Mouse (Mus musculus) spleen, postnatal 4 days (tissue): ENCODE measurements around the gene Trabd2b.

Experiments used
- DNase-seq, 2 experiments: peaks; one replicate each; pipeline ENCODE4 v3.0.0; 2022; ENCODE audit warnings: low spot score in 2 of 2

Gene Trabd2b

DNA sequence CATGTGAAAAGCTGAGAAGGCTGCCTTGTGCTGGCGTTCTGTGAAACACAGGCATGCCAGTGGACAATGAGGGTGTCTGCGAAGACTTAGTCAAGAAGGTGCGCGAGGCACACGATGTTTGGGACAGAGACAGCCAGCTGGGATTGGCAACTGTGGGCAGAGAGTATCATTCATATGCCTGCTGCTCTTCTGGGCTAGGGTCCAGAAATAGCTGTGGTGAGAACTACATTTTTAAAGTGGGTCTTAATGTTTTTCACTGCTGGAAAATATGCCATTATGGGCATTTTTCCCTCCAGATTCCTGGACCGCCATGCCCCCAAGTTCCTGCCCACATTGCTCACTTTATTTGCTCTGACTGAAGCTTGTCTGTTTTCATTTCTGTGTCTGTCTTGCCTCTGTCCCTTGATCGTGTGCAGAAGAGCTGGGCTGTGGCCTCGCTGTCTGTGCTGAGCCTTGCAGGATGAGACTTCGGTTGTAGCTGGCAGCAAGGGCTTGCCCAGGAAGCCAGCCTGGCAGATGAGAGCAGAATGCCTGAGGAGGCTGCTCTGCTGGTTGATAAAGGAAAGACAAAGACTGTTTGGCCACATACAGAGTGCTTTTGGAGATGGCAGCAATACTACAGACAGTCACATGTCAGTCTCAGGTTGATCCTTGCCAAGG is 42.0 kb downstream of the Trabd2b start:
- no peak for DNase-seq

DNA sequence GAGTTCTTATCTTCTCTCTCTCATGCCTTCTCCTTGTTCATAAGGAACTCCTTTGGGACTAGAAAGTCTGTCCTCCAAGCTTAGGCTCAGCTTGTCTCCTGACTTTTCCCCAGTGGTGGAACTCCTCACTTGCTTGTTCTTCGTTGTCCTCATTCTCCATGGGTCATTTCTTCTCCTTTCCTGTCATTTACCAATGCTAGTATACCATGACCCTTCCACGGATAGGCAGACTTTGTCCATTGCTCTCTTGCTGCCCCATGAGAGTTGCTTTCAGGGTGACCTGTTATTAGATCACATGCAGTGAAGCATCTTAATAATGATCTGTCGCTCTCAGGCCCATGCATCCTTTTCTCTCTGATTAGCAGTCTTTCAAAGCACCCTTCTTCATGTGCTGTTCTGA is 46.6 kb downstream of the Trabd2b start:
- DNase-seq: no peak

DNA sequence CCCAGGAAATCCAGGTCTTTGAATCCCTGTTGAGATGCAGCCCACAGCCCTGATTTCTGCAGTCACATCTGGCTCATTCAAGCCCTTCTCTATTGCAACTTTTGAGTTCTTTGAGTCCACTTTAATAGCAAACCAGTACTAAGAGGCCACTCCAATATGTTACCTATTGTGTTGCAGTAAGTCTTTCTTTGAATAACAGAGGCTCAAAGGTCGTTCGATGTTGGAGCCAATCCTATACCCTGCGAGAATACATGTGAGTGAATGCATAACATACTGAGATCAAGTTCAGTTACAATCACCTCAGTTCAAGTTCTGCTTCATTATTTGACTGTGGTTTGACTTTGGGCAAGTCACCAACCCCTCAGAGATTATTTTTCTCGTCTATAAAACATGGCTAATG is 47.5 kb downstream of the Trabd2b start:
- DNase-seq: no peak

DNA sequence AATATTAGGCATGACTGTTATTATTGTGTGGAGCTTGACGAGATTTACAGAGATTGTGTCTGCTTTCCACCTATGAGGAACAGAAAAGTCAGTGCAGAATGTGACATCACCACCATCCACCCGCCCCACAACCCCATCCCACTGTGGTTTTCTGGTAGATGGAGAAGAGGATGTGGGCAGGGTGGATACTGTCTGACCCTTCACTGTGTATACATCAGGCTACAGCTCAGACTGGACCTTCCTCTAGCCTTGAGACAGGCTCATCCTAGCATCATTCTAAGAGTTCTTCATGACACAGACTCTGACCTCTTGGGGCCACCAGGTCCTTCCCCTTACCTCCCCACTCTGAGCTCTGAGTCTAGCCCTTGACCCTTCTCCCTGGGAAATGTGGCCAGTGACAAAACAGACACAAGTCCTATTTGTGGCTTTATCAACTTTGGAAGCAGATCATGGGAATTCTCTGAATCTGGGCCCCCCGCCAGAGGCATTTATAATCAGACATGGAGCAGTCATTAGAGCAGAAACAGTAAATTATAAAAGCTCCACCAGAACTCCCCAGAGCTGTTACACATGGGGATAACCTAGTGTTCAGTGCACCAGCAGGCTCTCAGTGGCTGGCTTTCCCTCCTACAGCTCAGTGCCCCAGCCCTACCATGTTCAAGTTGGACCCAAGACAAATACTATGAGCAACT is 48.1 kb downstream of the Trabd2b start:
- DNase-seq: no peak

DNA sequence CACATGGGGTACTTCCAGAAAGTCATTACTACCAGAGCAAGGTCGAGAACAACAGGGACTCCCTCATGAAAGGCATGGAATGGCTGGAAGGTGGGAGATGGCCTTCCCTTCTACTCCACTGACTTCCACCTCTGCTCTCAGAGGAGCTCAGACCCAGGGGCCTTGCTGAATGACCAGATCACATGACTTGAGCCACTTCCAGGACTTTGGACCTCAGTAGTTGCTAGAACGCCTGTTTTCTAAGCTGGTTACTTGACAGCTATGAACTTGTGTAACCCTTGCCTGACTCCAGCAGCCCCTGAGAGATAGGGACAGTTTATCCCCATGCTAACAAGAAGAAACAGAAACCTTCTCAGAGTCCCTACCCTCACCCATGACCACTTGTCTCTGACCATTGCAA is 50.6 kb downstream of the Trabd2b start:
- DNase-seq: no peak

DNA sequence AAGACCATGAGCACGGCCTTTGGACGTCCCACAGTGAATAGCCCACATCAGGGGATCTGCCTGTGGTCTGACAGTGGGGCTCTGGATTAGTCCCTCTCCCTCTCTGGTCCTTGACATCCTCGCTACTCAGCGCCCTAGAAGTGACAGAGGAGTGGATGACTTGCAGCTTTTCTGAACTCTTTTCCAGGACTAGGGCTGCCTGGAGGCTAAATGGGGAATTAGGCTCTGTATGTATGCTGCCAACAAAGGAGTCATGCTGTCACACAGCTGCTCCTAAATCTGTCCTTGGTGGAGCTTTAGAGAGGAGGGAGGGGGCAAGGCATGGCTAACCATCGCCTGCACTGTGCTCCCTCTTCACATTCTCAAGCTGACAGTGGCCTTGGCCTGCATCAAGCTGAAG is 53.1 kb downstream of the Trabd2b start:
- no peak for DNase-seq

DNA sequence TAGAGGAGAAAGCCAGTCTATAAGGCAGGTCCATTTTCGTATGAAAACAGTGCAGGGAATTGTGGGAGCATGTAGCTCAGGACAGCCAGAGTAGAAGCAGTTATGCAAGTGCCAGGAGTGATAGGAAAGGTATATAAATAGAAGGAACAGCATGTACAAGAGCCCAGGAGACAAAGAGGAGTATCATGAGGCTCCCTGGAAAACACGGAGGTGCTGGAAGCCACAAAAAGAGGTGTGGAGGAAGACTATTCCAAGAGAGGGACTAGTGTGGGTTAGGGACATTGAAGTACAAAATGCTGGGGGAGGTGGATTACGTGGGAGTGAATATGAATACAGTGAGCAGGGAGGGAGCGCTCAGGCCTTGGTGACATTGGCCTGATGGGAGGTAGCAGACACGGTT is 53.9 kb downstream of the Trabd2b start:
- DNase-seq: no peak

DNA sequence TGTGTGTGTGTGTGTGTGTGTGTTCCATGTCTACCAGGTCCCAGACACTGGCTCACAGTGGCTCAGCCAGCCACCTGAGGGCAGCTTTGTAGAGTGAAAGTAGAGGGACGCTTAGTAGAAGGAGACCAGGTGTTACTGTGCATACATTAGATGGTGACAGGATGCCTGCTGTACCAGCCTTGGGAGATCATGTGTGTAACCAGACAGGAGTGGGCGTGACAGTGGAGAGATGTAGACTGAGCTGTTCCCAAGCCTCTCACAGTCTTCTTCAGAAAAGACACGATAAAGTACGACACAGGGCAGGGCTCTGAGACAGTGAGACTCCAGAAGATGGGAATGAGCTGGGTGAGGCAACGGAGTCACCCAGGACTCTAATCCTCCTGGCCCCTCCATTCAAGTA is 54.6 kb downstream of the Trabd2b start:
- DNase-seq: no peak

DNA sequence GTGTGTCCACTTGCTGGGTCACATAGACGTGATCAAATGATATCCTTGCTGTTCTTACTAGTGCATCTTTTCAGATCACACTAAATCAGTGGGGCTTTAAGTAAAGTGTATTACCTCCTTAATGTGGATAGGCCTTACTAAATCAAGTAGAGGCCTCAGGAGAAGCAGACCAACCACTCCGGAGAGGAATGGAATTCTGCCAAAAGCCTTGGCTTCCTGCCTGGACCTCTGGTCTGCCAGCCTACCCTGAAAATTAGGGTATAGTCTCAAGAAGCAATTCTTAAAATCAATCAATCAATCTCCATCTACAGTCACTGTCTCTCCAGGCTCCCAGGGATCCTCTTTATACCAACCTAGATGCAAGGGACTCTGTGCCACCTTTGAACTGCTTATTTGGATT is 59.1 kb downstream of the Trabd2b start:
- DNase-seq: no peak

DNA sequence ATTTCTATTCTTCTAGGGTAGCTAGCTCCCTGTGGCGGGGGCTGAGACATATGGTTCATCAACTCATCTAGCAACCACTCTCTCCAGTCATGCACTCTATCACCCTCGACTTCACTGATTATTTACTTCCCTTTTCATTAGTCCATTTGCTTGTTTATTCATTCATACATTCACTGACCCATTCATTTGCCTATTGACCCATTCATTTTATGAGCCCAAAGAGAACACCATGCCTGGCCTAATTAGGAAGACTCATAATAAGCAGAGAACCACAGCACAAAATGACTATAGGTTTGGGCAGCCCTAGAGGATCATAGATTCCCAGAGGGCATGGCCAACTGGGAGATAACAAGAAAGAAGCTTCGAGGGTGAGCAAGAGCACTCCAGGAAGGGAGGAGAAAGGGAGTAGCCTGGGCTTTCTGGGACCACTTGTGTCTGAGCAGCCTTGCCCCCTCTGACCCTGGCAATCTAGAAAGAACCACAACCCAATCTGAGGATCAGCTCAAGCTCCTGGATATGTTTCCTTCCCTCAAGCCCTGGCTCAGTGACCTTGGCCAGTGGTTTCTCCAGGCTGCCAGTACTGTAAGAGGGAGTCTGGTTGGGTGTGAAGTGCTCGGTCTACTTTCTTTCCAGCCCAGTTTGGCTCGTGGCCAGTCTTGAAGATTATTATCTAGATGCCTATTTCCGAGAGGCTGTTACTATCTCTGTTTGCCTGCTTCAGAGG is 61.0 kb downstream of the Trabd2b start:
- no peak for DNase-seq

DNA sequence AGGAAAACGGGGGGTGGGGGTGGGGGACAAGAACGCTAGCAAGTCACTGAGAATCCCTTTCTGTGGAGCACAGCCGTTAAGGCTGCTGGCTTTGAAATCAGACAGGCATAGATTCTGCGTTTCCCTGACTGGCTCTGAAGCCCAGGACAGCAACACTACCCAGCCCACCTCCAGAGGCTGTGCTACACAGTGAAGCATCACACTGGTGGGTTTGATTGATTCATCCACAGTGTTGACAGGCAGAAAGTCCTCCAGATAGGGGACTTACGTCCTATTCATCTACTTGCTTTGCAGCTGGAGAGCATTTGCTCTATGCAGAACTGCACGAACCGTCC is 61.5 kb downstream of the Trabd2b start:
- DNase-seq: no peak

DNA sequence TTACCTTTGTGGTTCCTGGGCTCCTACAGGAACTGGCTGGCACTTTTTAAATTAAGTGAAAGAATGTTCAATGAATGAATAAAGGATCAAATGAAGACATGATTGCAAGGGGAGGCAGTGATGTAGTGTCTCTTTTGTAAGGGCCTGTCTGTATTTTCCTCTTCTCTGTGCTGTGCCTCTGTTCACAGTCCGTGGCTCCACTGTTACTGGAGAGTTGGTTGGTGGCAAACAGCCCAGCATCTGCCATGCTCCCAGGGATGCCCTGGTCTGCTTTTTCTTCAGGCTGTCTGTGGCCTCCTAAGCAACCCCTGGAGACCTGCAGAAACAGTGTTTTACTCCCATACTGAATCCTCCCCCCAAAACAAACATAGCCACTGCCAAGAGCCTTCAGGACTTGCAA is 63.4 kb downstream of the Trabd2b start:
- DNase-seq: no peak

DNA sequence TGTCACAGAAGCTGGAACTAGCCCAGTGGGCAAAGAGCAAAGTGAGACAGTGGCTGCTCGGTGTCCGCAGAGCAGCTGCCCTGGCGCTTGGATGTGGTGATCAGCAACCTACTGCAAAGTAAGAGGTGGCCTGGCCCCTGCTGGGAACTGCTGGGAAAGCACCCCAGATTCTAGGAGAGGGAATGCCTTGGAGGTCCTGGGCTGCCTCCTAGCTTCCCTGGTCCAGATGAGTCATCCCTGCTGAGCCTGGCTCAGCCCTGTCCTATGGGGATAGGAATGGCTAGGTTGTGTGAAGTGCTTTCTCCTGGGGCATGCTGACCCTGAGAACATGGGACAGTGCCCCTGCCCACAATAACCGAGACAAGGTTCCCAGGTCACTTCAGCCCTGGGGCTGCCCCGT is 65.6 kb downstream of the Trabd2b start:
- DNase-seq: no peak

DNA sequence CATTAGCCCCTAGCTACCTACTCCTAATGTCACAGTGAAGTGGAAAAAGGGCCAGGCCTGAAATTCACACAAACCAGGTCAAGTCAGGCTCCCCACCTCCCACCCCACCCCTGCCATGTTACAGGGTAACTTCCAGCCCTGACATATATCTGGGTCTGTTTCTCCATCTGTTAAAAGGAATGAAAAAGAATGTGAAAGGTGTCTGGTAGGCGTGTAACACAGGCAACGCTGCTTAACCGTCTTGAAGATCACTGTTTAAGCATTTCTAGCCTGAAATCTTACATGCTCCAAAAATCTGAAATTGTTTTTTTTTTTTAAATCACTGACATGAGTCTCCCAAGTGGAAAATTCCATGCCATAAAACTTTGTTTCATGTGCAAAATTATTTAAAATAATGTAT is 69.8 kb downstream of the Trabd2b start:
- no peak for DNase-seq

DNA sequence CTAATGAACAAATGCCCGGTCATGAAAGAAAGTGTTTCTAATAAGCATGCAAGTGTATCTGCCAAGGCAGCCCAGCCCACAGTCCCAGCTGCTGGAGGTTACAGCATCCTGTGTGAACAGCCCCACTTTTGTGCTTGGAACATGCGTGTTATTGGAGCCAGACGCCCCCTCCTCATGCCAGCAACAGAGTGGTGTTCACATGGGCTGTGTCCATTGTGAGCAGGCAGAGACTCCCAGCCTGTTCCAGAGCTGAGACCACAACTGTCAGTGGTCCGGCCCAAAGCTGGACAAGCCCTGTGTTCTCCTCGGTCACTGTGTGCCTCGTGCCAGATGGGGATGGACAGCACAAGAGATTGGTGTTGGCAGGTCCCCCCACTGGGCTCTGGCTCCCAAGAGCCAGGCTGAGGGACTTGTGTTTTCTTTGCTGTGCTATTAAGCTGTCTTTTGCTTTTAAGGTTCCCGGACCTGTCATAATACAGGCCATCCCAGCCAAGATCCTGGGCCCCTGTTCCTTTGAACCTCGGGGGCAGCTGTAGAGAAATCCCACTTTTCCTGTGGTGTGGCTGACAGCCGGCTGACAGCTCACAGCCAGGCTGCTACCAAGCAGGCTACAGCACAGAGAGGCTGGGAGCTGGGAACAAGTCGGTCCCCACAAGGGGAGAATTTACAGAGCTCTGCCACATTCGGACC is 70.7 kb downstream of the Trabd2b start:
- no peak for DNase-seq

DNA sequence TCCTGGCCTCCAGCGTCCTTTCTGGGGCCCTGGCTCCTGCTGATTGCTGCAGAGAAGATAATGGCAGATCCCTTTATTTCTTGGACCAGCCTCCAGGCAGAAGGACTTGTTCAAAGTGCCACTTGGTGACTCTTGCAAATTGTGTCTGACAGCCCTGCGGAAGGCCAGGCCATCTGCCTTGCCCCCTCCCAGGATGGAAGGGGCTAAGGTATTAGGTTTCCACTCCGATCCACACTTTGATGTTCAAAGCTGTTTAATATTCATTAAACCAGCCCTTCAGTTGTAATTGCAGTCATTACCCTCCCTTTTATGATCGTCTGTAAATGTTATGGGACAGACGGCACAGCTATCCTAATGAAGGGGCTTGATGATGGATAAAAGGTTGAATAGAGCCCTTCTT is 75.0 kb downstream of the Trabd2b start:
- no peak for DNase-seq

DNA sequence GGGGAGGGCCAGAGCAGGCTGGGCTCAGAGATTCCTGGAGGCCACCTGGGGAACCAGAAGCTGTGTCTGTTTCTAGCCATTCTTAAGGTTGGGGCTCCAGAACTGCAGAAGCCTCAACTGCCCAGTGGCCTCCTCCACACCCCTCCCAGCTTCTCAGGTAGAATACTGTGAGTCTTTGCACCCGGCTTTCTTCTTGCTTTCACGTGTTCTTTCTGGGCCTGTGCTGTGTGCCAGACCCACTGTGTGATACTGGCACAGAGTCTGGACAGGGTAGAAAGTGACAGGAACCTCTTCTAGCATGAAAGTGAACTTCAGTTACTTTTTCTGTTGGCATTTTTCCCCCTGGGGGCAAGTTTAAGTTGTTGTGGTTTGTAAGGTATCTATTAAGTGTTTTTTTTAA is 77.6 kb downstream of the Trabd2b start:
- no peak for DNase-seq

DNA sequence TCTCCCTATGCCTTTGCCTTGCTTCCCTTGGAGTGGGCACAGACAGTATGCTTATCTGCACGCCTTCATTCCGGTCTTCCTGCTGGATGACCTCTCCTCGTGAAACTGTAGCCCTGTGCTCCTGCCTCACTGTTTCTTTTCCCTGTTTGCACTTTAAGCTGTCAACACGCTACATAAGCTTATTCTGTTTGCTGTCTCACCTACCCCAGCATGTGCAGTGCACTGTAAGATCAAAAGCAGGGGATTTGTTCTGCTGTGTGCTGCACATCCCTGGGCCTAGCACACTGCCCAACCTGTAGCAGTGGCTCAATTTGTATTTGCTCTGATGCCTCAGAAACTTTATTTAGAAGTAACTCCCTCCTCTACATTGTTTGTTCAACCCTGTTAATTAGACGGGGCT is 79.5 kb downstream of the Trabd2b start:
- DNase-seq: no peak

DNA sequence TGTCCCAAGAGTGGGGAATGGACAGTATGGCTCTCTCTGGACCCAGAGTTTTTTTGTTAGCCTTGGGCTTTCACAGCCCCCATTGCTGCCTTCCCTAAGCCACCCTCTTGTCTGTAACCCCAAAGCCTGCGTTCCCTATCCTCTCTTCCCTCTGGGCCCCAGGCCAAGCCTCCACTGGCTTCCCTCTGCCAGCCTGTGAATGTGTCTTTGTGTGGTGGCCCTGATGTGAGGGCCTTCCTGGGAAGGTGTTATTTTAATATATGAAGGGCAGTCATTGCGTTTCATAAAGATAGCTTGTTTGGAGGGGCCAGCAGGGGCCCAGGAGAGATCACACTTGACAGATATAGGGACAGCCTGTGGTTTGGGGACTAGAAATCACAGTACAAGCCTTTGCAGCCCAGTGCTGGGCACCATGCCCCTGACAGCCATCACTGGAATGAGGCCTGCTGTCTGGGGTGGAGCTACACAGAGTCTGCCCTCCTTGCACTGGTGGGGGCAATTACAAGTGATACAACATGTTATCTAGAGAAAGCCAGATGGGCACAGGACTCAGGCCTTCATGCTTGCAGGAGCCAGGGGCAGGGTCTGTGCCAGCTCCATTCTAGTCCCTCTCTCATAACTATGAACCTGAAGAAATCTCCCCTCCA is 80.5 kb downstream of the Trabd2b start:
- DNase-seq: no peak

DNA sequence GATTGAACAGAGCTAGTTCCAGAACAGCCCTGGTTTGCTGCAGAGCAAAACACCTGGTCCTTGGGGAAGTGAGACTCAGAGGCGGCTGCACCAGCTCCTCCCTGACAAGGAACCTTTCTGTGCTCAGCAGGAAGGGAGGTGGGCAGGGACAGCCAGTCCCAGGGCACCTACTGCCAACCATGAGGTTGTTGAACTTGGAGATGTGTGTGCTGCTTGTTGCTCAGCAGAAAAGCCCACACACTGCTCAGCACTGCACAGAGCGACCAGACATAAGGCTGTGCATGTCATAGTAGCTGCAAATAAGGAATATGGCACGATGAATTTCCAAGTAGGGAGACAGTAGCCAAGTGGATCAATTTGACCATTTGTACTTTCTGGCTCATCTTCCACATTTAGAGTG is 81.2 kb downstream of the Trabd2b start:
- no peak for DNase-seq

DNA sequence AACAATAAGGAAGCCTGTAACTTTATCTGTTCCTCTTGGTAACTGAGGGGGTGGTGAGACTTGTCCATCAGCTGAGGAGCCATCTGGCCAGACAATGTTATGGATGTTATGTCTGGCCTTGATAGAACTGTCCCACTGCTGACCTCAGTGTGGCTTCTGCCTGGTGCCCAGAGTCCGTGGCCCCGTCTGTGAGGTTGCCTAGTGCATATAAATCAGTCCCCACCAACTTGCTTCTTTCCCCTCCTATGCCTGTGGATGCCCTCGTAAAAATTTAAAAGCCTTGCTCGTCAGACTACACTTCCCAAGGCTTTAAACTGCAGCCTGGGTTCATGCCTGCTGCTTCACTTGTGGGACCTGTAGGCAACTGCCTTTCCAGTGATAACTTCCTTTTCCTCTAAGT is 85.6 kb downstream of the Trabd2b start:
- no peak for DNase-seq

DNA sequence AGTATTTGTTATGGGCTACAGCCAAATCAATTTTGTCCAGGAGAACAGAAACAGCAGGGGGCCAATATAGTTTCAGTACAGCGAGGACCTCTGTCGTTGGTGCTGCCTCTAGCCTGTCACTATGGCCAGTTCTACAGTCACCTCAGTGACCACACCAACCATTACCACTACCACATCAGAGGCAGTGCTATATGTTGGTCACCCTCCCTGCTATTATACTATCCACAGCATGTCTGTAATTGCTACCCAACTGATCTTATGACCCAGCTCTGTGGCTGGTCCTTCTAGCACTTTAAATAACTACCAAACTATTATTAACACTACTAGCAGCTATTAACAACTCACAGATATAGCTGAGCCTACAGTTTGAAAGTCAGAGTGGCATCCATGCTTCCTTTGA is 87.5 kb downstream of the Trabd2b start:
- DNase-seq: no peak
